In the genomic region with DNA sequence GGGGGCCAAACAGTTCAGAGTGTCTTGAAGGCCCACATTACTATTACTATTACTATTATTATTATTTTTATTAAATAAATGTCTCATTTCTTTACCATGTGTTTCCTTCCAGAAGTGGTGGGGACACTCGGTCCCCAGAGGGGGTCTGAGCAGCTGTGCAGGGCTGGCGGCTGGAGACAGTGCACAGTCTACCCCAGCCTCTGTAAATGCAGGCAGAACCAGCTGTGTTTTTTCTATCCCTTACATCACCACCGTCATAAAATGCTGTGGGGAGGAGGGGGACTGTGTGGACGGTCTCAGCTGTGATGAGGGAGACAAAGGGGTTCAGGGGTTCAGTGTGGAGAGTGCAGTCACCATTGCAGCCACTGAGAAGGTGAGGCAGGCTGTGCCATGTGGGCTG, we compare ENCODE assay signal across 20 mouse cellular contexts. TPM values are rescaled to one million over a fixed set of nuclear protein-coding genes. Genes with fewer than 3 reads are reported as not detected.
A peak's percentile ranks its signal among the peaks of the same experiment; 100 is the strongest.
DNase-seq lines count a peak whose midpoint lies in the region; ATAC-seq and TF ChIP-seq lines count a peak whose summit lies in the region.
"Had no signal": no experiment of that assay in that cellular context is flagged by ENCODE, and none has a peak within 500 bp of the region (broad histone marks: within the 10 kb centered on the region; RNA-seq: fewer than 3 reads in every experiment).

No protein-coding gene starts in this region.

- no peak overlapping the region for H3K27ac ChIP-seq in forebrain, embryonic 13.5 days
- no peak overlapping the region for H3K27ac ChIP-seq in forebrain, embryonic 10.5 days
- H3K27ac ChIP-seq in intestine, embryonic 14.5 days (ENCODE audit: low read depth), result no peak overlapping the region
- H3K27ac ChIP-seq in intestine, postnatal 0 days (ENCODE audit: low read depth, low read length), result no peak overlapping the region
- no peak overlapping the region for H3K27ac ChIP-seq in neural tube, embryonic 13.5 days (replicated peaks)
- no peak overlapping the region for H3K27ac ChIP-seq in neural tube, embryonic 15.5 days (replicated peaks)
- H3K27ac ChIP-seq: embryonic facial prominence, embryonic 15.5 days; forebrain, embryonic 12.5 days; lung, embryonic 15.5 days; midbrain, embryonic 15.5 days had no signal

- WGBS in forebrain, embryonic 13.5 days, result 73% methylated on average over 4 of the region's 4 CpGs
- WGBS in forebrain, embryonic 10.5 days, result 75% methylated on average over 4 of the region's 4 CpGs
- WGBS in intestine, embryonic 14.5 days, result 16% methylated on average over 4 of the region's 4 CpGs
- 36% methylated on average over 4 of the region's 4 CpGs for WGBS in intestine, postnatal 0 days
- 36% methylated on average over 4 of the region's 4 CpGs for WGBS in neural tube, embryonic 13.5 days
- 34% methylated on average over 4 of the region's 4 CpGs for WGBS in neural tube, embryonic 15.5 days

- H3K27me3 ChIP-seq in forebrain, embryonic 13.5 days, result no peaks in the 10 kb centered on the region
- H3K27me3 ChIP-seq in forebrain, embryonic 10.5 days (ENCODE audit: poor library complexity, severe bottlenecking), result no peaks in the 10 kb centered on the region
- H3K27me3 ChIP-seq in intestine, embryonic 14.5 days (replicated peaks; ENCODE audit: control insufficient read depth, insufficient read depth, low read length), result no peaks in the 10 kb centered on the region
- no peaks in the 10 kb centered on the region for H3K27me3 ChIP-seq in intestine, postnatal 0 days (replicated peaks; ENCODE audit: control insufficient read depth, insufficient read depth, low read length)
- no peaks in the 10 kb centered on the region for H3K27me3 ChIP-seq in neural tube, embryonic 13.5 days
- no peaks in the 10 kb centered on the region for H3K27me3 ChIP-seq in neural tube, embryonic 15.5 days (replicated peaks)
- H3K27me3 ChIP-seq: CH12.LX; embryonic facial prominence, embryonic 15.5 days; forebrain, embryonic 12.5 days; lung, embryonic 15.5 days; midbrain, embryonic 15.5 days had no signal

- 0 out of 2 replicates have a peak, but pooled peaks have one; percentile 21 for ATAC-seq in forebrain, embryonic 13.5 days
- ATAC-seq in intestine, embryonic 14.5 days (replicated peaks; ENCODE audit: low FRiP score, low TSS enrichment, low read depth), result peak; percentile 60; the same call in 1 of the 2 replicates
- no peak for ATAC-seq in intestine, postnatal 0 days
- ATAC-seq in neural tube, embryonic 13.5 days (ENCODE audit: low read depth), result peak; percentile 59; the same call in 1 of the 2 replicates
- ATAC-seq in neural tube, embryonic 15.5 days (ENCODE audit: low FRiP score), result no peak
- ATAC-seq: midbrain, embryonic 15.5 days had no signal

- H3K9ac ChIP-seq in forebrain, embryonic 13.5 days, result no peak overlapping the region
- no peak overlapping the region for H3K9ac ChIP-seq in intestine, embryonic 14.5 days (ENCODE audit: low read length)
- no peak overlapping the region for H3K9ac ChIP-seq in intestine, postnatal 0 days (ENCODE audit: low read depth, low read length)
- no peak overlapping the region for H3K9ac ChIP-seq in neural tube, embryonic 13.5 days
- H3K9ac ChIP-seq in neural tube, embryonic 15.5 days (replicated peaks), result no peak overlapping the region
- H3K9ac ChIP-seq: embryonic facial prominence, embryonic 15.5 days; forebrain, embryonic 12.5 days; lung, embryonic 15.5 days; midbrain, embryonic 15.5 days had no signal

- H3K4me3 ChIP-seq in forebrain, embryonic 13.5 days, result no peak overlapping the region
- H3K4me3 ChIP-seq in forebrain, embryonic 10.5 days, result no peak overlapping the region
- H3K4me3 ChIP-seq in intestine, embryonic 14.5 days (ENCODE audit: low read depth, low read length), result no peak overlapping the region
- H3K4me3 ChIP-seq in intestine, postnatal 0 days (ENCODE audit: low read depth, low read length), result no peak overlapping the region
- H3K4me3 ChIP-seq in neural tube, embryonic 13.5 days, result no peak overlapping the region
- H3K4me3 ChIP-seq in neural tube, embryonic 15.5 days (replicated peaks), result no peak overlapping the region
- H3K4me3 ChIP-seq: embryonic facial prominence, embryonic 15.5 days; forebrain, embryonic 12.5 days; lung, embryonic 15.5 days; midbrain, embryonic 15.5 days had no signal

- H3K36me3 ChIP-seq in forebrain, embryonic 13.5 days (ENCODE audit: poor library complexity, severe bottlenecking), result no peaks in the 10 kb centered on the region
- H3K36me3 ChIP-seq in forebrain, embryonic 10.5 days (replicated peaks), result no peaks in the 10 kb centered on the region
- H3K36me3 ChIP-seq in intestine, embryonic 14.5 days (ENCODE audit: control insufficient read depth, insufficient read depth, low read length), result no peaks in the 10 kb centered on the region
- H3K36me3 ChIP-seq in intestine, postnatal 0 days (ENCODE audit: control insufficient read depth, insufficient read depth), result no peaks in the 10 kb centered on the region
- no peaks in the 10 kb centered on the region for H3K36me3 ChIP-seq in neural tube, embryonic 13.5 days
- H3K36me3 ChIP-seq in neural tube, embryonic 15.5 days, result no peaks in the 10 kb centered on the region
- H3K36me3 ChIP-seq: embryonic facial prominence, embryonic 15.5 days; forebrain, embryonic 12.5 days; lung, embryonic 15.5 days; midbrain, embryonic 15.5 days had no signal

- no peak for DNase-seq in forebrain, embryonic 10.5 days (ENCODE audit: extremely low spot score, low spot score)
- DNase-seq in intestine, embryonic 14.5 days (ENCODE audit: low spot score), result no peak
- no peak for DNase-seq in layer of hippocampus, postnatal 25 days (ENCODE audit: extremely low spot score in 1 of 2, low spot score in 1 of 2)
- DNase-seq in spleen, adult 18-20 months, result no peak
- DNase-seq: adrenal gland, postnatal 10 days; heart, postnatal 36 days; kidney, adult 11 months; layer of hippocampus, postnatal 36 days; right cerebral cortex, postnatal 4 days; thymus, postnatal 14 days had no signal

- TF ChIP-seq CTCF in intestine, postnatal 0 days (IDR thresholded peaks at IDR 0.05; ENCODE audit: low read depth), result no peak

- no peak overlapping the region for H3K4me2 ChIP-seq in forebrain, embryonic 13.5 days
- no peak overlapping the region for H3K4me2 ChIP-seq in intestine, embryonic 14.5 days (ENCODE audit: low read length)
- H3K4me2 ChIP-seq in intestine, postnatal 0 days (replicated peaks; ENCODE audit: low read depth), result no peak overlapping the region
- H3K4me2 ChIP-seq in neural tube, embryonic 13.5 days, result no peak overlapping the region
- H3K4me2 ChIP-seq in neural tube, embryonic 15.5 days, result no peak overlapping the region
- H3K4me2 ChIP-seq: embryonic facial prominence, embryonic 15.5 days; forebrain, embryonic 12.5 days; lung, embryonic 15.5 days; midbrain, embryonic 15.5 days had no signal

- peaks cover 15% of the 10 kb centered on the region for H3K4me1 ChIP-seq in forebrain, embryonic 13.5 days
- H3K4me1 ChIP-seq in forebrain, embryonic 10.5 days, result peaks cover 16% of the 10 kb centered on the region
- peaks cover 9% of the 10 kb centered on the region; the same call in 1 of the 2 replicates for H3K4me1 ChIP-seq in intestine, embryonic 14.5 days (replicated peaks; ENCODE audit: control insufficient read depth, insufficient read depth, low read length)
- H3K4me1 ChIP-seq in intestine, postnatal 0 days (replicated peaks; ENCODE audit: control insufficient read depth, insufficient read depth, low read length), result no peaks in the 10 kb centered on the region
- peaks cover 24% of the 10 kb centered on the region for H3K4me1 ChIP-seq in neural tube, embryonic 13.5 days (replicated peaks)
- peaks cover 15% of the 10 kb centered on the region for H3K4me1 ChIP-seq in neural tube, embryonic 15.5 days
- H3K4me1 ChIP-seq: forebrain, embryonic 12.5 days; midbrain, embryonic 15.5 days had no signal

- no peaks in the 10 kb centered on the region for H3K9me3 ChIP-seq in forebrain, embryonic 13.5 days (replicated peaks)
- peaks cover 6% of the 10 kb centered on the region; the same call in 1 of the 2 replicates for H3K9me3 ChIP-seq in forebrain, embryonic 10.5 days
- no peaks in the 10 kb centered on the region for H3K9me3 ChIP-seq in intestine, embryonic 14.5 days (ENCODE audit: control insufficient read depth, low read length)
- H3K9me3 ChIP-seq in intestine, postnatal 0 days (ENCODE audit: control insufficient read depth), result no peaks in the 10 kb centered on the region
- no peaks in the 10 kb centered on the region for H3K9me3 ChIP-seq in neural tube, embryonic 13.5 days
- no peaks in the 10 kb centered on the region for H3K9me3 ChIP-seq in neural tube, embryonic 15.5 days (replicated peaks)
- H3K9me3 ChIP-seq: embryonic facial prominence, embryonic 15.5 days; forebrain, embryonic 12.5 days; lung, embryonic 15.5 days; midbrain, embryonic 15.5 days had no signal

RNA-seq across cellular contexts. Expression of gene Smim23, which starts 26.0 kb away (rescaled TPM):
- not detected in 2 replicates for polyA plus RNA-seq in forebrain, embryonic 13.5 days (2015; fragmentation: Nextera tagmentation; extraction: Ambion mirVana)
- not detected in 2 replicates for polyA plus RNA-seq in forebrain, embryonic 10.5 days (2016; fragmentation: Nextera tagmentation; extraction: Ambion mirVana)
- polyA plus RNA-seq in intestine, embryonic 14.5 days (2014; fragmentation: Nextera tagmentation; extraction: Ambion mirVana), result not detected in 2 replicates
- not detected in 2 replicates for polyA plus RNA-seq in intestine, postnatal 0 days (2015; fragmentation: Nextera tagmentation; extraction: Ambion mirVana)
- not detected in 2 replicates for polyA plus RNA-seq in neural tube, embryonic 13.5 days (2015; fragmentation: Nextera tagmentation; extraction: Ambion mirVana)
- not detected in 2 replicates for polyA plus RNA-seq in neural tube, embryonic 15.5 days (2015; fragmentation: Nextera tagmentation; extraction: Ambion mirVana)
- not detected for total RNA-seq in layer of hippocampus, postnatal 25 days (2021)
- total RNA-seq: adrenal gland, postnatal 10 days; CH12.LX; heart, postnatal 36 days; layer of hippocampus, postnatal 36 days; liver, adult 2 months had no signal
- polyA plus RNA-seq: embryonic facial prominence, embryonic 15.5 days; forebrain, embryonic 12.5 days; liver, adult 2 months; lung, embryonic 15.5 days; midbrain, embryonic 15.5 days had no signal

Comparison
In these comparisons a context has a peak if more than half of its experiments do, and no peak if none do; other contexts are left out.
1. ATAC-seq: peak in forebrain, embryonic 13.5 days (single experiment), intestine, embryonic 14.5 days (single experiment) and neural tube, embryonic 13.5 days (single experiment); none in intestine, postnatal 0 days (single experiment) and neural tube, embryonic 15.5 days (single experiment).